Mouse (Mus musculus): ENCODE data around the gene Kmt2e. TPM values are rescaled to one million over a fixed set of nuclear protein-coding genes. Genes with fewer than 3 reads are reported as not detected.

Kmt2e gene
- polyA plus RNA-seq (2014; fragmentation: Illumina TruSeq; extraction: RNeasy Lipid Tissue Mini Kit (QIAGEN cat#74804); ENCODE audit: low replicate concordance), result 80.9 TPM

DNA sequence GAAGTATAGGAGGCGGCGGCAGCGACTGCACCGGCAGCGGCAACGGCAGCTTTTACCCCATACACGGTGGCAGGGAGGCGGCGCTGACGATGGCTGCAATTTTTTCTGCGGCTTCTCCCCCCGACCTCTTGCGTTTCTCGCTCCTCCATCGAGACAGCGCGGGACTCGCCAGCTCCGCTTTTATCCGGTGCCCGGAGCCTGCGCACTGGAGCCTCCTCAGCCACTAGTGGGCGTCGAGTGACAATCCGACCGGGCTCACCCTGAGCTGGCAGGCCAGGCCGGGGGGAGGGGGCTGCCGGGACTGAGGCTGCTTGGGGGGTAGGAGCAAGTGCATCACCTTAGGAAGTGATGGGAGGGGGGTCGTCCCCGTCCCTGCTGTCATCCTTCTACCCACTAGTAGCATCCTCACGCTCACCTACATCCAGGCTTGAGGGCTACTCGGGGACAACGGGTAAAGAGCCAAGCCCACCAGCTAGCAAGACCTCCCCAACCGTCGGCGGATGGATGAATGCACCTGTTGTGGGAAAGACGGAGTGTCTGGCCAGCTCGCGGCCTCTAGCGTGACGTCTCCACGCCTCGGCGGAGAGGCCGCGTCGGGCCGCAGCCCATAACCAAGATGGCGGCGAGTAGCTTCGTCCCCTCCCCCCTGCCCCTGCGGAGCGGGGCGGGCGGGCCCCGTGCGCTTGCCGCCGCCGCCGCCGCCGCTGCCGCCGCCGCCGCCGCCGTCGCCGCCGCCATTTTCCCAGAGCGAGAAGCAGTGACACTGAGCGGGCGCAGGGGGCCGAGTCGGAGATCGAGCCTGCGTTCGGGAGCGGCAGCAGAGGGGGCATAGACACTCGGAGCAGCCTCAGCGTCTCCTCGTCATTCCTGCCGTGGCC, at the start of gene Kmt2e:
TSS of gene Kmt2e (plus strand) at position 722 of the 878 bp plus-strand sequence.

Data from small intestine, adult 10 weeks (tissue).